Mouse (Mus musculus) heart, embryonic 10.5 days (tissue): ENCODE measurements around the gene Slc25a18. TPM values are rescaled to one million over a fixed set of nuclear protein-coding genes. Genes with fewer than 3 reads are reported as not detected.
A peak's percentile ranks its signal among the peaks of the same experiment; 100 is the strongest.

Source experiments
- DNase-seq: peaks from one replicate; pipeline ENCODE4 v3.0.0-alpha.2; 2017; ENCODE audit warnings: low spot score
- H3K27ac ChIP-seq: fragments of 300-500 bp; sonication (generic); 2 replicates; pipeline ENCODE4 v1.5.1; 2016; ENCODE audit warnings: mild to moderate bottlenecking
- H3K27me3 ChIP-seq: fragments of 300-500 bp; sonication (generic); 2 replicates; pipeline ENCODE4 v1.6.1; 2016; ENCODE audit warnings: mild to moderate bottlenecking; ENCODE audit not compliant: poor library complexity, insufficient read depth, severe bottlenecking
- H3K36me3 ChIP-seq: fragments of 300-500 bp; sonication (generic); 2 replicates; pipeline ENCODE4 v1.6.1; 2016; ENCODE audit warnings: mild to moderate bottlenecking, moderate library complexity
- H3K4me1 ChIP-seq: fragments of 300-500 bp; sonication (generic); 2 replicates; pipeline ENCODE4 v1.6.1; 2016; ENCODE audit warnings: mild to moderate bottlenecking
- H3K4me3 ChIP-seq: fragments of 300-500 bp; sonication (generic); 2 replicates; pipeline ENCODE4 v1.5.1; 2016; ENCODE audit warnings: mild to moderate bottlenecking, moderate library complexity
- H3K9me3 ChIP-seq: fragments of 300-500 bp; sonication (generic); 2 replicates; pipeline ENCODE4 v1.6.1; 2016; ENCODE audit warnings: mild to moderate bottlenecking, moderate library complexity
- WGBS: fragments of 180-500 bp; shearing (Covaris S2); methylation state at CpG from one replicate; pipeline ENCODE4 v1.1.7; 2016; 5-methylcytosine and 5-hydroxymethylcytosine counted together
- microRNA-seq: library from miRNA; unstranded; fragments of <30 nt; microRNA quantifications from one replicate; pipeline ENCODE4, GENCODE M21; 2017
- polyA plus RNA-seq: library from polyadenylated mRNA; unstranded; fragments of >200 nt; fragmentation: Nextera tagmentation; extraction: Ambion mirVana; gene quantifications from 2 replicates; pipeline ENCODE4 v1.2.1, GENCODE M21; 2016

Slc25a18 gene
- polyA plus RNA-seq, 1 experiment from 2014 or later = 0.13 TPM

DNA sequence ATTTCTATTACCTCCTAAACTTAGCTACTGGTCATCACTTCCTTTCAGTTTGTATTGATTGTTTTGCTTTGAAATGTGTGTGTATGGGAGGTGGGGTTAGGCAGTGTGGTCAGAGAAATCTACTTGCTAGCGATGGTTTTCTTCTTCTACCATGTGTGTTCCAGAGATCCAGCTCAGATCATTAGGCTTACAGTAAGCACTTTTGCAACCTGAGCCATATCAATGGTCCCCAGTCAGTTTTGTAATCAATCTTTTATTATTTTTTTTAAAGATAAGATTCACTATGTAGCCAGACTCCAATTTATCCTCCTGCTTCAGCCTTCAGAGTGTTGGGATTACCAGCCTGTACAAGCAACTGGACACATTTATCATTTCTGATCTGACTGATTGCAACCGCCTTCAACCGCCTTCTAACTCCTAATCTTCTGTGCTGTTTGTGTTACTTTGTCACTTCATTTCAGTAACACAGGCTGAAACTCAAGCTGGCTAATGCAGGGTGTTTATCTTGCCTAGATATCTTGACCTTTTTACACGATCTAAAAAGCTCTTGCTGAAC is 61.5 kb downstream of the Slc25a18 start:
- DNase-seq = no peak
- no peaks in the 10 kb centered on the region for H3K9me3 ChIP-seq
- no peak overlapping the region for H3K4me3 ChIP-seq
- no peaks in the 10 kb centered on the region for H3K27me3 ChIP-seq
- 0 out of 2 replicates have a peak overlapping the region, but pooled peaks have one; percentile 100 for H3K27ac ChIP-seq
- peaks cover 10% of the 10 kb centered on the region for H3K36me3 ChIP-seq
- 79% methylated on average over 4 of the region's 4 CpGs for WGBS
- peaks cover 8% of the 10 kb centered on the region; the same call in 1 of the 2 replicates for H3K4me1 ChIP-seq

DNA sequence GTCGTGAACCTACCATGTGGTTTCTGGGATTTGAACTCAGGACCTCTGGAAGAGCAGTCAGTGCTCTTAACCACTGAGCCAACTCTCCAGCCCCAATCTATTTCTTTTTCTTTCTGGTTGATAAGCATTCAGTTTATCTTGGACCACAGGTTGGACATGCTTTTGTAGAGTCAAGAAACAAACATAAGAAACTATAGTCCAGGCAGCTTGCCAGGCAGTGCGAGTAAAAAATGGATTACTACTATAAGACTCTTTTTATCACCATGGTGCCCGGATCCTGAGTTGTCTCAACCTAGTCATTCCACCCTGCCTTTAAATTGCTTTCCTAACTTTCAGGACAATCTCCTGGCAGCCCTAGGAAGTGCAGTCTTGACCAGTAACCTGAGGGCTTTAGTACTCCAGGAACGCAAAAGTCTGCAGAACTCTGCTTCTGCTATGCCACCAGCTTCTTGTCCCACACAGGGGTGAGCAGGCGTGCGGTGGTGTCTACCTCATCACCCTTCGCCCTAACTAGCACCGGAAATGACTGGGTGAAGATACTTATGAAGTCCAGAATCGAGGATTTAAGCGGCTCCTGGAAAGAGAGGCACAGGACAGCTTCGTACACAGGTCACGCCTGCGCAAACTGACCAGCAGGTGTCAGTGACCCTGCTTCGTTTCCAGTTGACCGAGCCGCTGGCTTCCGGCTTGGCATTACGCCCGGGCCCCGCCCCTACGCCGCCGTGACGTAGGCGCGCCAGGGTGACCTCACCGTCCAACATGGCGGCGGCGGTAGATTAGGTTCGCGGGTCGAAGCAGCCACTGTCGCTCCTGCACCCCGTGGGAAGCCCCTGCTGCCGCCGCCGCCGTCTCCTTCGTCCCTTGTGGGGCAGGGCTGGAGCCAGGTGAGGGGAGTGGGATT is 62.3 kb downstream of the Slc25a18 start, which contains the start of gene Bcl2l13:
Gene Bcl2l13, plus strand, starts transcription at position 739 of the 901 bp plus-strand sequence.
- H3K36me3 ChIP-seq = peaks cover 19% of the 10 kb centered on the region
- no peaks in the 10 kb centered on the region for H3K27me3 ChIP-seq
- peak; percentile 98 for DNase-seq
- H3K4me1 ChIP-seq = peaks cover 8% of the 10 kb centered on the region; the same call in 1 of the 2 replicates
- H3K9me3 ChIP-seq = no peaks in the 10 kb centered on the region
- peak within 1 kb of the TSS; percentile 95 for H3K4me3 ChIP-seq
- WGBS = 4% methylated on average over 40 of the region's 40 CpGs
- peak within 1 kb of the TSS; percentile 100 for H3K27ac ChIP-seq

DNA sequence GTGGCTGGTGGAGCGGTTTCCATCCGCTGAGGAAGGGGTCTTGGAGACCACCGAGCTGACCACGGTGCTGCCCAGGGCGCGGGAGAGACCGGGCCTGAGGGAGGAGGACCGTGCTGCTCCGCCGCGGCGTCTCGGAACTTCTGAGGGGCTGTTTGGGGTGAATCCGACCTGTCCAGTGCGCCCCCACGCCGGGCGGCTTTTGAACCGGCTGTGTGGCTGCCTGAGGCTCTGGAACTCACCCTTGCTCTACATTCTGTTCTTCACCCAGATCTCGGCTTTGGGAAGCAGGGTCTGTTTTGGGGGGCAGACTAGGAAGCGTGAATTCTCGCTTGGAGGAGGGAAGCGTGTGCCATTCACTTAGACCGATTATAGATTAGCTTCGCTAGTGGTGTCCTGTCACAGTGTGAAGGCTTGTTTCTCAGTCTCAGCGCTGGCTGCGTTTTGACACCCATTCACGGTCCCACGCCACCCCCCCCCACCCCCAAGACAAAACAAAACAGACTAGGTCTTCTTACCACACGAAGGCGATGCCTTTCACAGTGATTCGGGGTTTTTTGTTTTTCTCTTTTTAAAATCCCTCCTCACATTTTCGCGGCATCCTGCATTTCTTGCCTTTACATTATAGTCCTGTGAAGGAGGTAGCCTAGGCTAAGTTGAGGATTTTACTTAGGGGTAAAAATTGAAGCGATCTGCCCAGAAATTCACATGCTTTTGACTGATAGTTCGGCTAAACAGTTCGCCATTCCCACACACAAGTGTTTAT is 63.2 kb downstream of the Slc25a18 start:
- Histone ChIP-seq H3K27ac (peak overlapping the region; percentile 100), H3K9me3 (no peaks in the 10 kb centered on the region), H3K4me1 (peaks cover 6% of the 10 kb centered on the region; the same call in 1 of the 2 replicates), H3K27me3 (no peaks in the 10 kb centered on the region), H3K36me3 (peaks cover 21% of the 10 kb centered on the region), H3K4me3 (peak overlapping the region; percentile 95)
- DNase-seq = no peak
- WGBS = 3% methylated on average over 37 of the region's 37 CpGs

DNA sequence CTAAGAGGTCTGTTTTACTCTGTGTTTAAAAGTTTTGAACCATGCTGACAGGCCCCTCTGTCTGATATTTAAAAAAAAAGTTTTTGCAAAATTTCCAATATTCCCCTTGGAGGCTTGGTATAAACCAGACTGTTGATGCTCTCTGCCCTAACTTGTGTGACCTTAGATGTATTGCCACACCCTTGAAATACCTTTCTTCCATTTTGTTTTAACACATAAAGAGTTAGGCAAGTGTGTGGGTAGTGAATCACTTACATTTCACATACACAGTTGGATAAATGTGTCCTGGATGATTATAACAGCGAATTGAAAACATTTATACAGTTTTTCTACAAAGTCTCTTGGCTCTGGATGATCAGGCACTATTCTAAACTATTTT is 63.8 kb downstream of the Slc25a18 start:
- no peaks in the 10 kb centered on the region for H3K9me3 ChIP-seq
- H3K27me3 ChIP-seq = no peaks in the 10 kb centered on the region
- peaks cover 21% of the 10 kb centered on the region for H3K36me3 ChIP-seq
- H3K4me1 ChIP-seq = peaks cover 9% of the 10 kb centered on the region; the same call in 1 of the 2 replicates
- WGBS = 69% methylated on average over 1 of the region's 1 CpGs
- DNase-seq = no peak
- H3K27ac ChIP-seq = peak overlapping the region; percentile 100; the same call in 1 of the 2 replicates
- peak overlapping the region; percentile 95 for H3K4me3 ChIP-seq

DNA sequence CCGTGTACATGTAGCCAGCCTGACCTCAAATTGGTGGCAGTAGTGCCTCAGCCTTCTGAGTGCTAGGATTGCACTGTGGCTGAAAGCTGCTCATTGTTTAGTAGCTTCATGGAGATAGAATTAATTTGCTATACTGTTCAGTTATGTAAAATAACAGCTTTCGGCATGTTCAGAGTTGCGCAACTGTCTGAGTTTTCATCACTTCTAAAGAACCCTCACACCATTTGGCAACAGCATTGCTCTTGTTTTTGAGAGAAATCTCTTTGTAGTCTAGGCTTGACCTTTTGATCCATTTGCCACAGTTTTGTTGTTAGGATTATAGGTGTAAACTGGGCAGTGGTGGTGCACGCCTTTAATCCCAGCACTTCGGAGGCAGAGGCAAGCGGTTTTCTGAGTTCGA is 66.9 kb downstream of the Slc25a18 start:
- no peak for DNase-seq
- WGBS = 94% methylated on average over 7 of the region's 7 CpGs
- no peaks in the 10 kb centered on the region for H3K9me3 ChIP-seq
- no peak overlapping the region for H3K27ac ChIP-seq
- H3K27me3 ChIP-seq = no peaks in the 10 kb centered on the region
- H3K4me1 ChIP-seq = peaks cover 10% of the 10 kb centered on the region; the same call in 1 of the 2 replicates
- H3K36me3 ChIP-seq = peaks cover 24% of the 10 kb centered on the region
- H3K4me3 ChIP-seq = no peak overlapping the region

DNA sequence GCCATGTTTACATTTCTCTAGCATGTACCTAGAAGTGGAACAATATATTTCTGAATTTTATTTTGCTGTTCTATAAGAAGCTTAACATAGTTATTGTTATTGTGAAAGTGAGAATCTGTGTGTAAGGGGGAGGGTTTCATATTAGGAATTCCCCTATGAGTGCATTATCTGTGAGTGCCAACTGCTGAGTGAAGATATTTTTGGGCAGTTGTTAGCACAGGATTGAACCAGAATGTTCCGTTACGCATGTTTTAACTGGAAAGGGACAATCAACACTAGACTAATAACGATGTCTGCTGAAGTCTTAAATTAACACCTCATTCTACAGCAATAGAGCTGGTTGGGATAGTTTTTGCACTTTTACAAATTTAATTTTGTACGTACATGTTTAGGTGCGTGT is 68.4 kb downstream of the Slc25a18 start:
- Histone ChIP-seq H3K4me1 (peaks cover 10% of the 10 kb centered on the region; the same call in 1 of the 2 replicates), H3K36me3 (peaks cover 24% of the 10 kb centered on the region), H3K9me3 (no peaks in the 10 kb centered on the region), H3K27me3 (no peaks in the 10 kb centered on the region), H3K27ac (no peak overlapping the region), H3K4me3 (no peak overlapping the region)
- DNase-seq = no peak
- WGBS = 80% methylated on average over 5 of the region's 5 CpGs

Small RNA genes lying within 50 kb of the gene (microRNA-seq; reads per million reads assigned to microRNA genes)
- not detected for gene Gm25193

Other genes starting within 250 kb of the Slc25a18 start
- gene Hdhd5, start 242.3 kb upstream of the Slc25a18 start, polyA plus RNA-seq = 20.5 and 20.6 TPM in 2 replicates
- gene Cecr2, start 107.2 kb upstream of the Slc25a18 start, polyA plus RNA-seq = 3.8 and 5.2 TPM in 2 replicates
- 135 and 144 TPM in 2 replicates for gene Atp6v1e1, start 49.2 kb downstream of the Slc25a18 start, polyA plus RNA-seq
- 30.9 and 36.8 TPM in 2 replicates for gene Bcl2l13, start 62.6 kb downstream of the Slc25a18 start, polyA plus RNA-seq
- gene Bid, start 143.3 kb downstream of the Slc25a18 start, polyA plus RNA-seq = 12.7 and 16.5 TPM in 2 replicates